Mouse (Mus musculus): Measurements from ENCODE around the gene Myog.
"Not testable (repeated sequence)": the region's sequence is repeated elsewhere in the genome, so short reads cannot be mapped to it uniquely, and the experiment has no call there.

Gene Myog

DNA sequence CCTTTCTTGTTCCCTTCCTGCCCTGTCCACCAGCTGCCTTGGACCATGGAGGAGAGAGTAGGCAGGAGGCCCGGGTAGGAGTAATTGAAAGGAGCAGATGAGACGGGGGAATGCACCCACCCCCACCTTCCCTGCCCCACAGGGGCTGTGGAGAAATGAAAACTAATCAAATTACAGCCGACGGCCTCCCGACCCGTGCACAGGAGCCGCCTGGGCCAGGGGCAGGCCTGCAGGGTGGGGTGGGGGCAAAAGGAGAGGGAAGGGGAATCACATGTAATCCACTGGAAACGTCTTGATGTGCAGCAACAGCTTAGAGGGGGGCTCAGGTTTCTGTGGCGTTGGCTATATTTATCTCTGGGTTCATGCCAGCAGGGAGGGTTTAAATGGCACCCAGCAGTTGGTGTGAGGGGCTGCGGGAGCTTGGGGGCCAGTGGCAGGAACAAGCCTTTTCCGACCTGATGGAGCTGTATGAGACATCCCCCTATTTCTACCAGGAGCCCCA, at the start of gene Myog:
Myog (plus strand) TSS at position 392 of the 502 bp plus-strand sequence.
- no peak for DNase-seq (ENCODE audit: low read depth, low spot score)

GRCm38 (mm10) chr1:134240701-134241100, 49.1 kb upstream of the Myog start:
- DNase-seq (ENCODE audit: low read depth, low spot score): no peak

- DNase-seq (ENCODE audit: low read depth, low spot score): no peak
These were observed 48.5 kb upstream of the Myog start for GRCm38 (mm10) chr1:134241298-134241697.

DNA sequence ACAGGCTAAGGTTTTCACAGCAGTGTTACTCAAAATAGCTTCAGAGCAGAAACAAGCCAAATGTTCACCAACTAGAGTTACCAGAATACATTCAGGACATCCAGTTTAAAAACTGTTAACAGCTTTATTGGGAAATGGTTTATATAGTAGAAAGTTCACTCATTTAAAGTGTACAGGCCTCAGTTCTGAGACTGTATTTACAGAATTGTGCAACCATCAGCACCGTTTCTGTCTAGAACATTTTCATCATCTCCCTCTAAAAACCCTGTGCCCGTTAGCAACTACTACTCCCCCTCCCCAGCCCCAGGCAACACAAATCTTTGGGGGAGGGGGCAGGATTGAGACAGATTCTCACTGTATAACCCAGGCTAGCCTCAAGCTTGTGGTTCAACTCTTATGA, 47.5 kb upstream of the Myog start:
- DNase-seq (ENCODE audit: low read depth, low spot score): no peak

DNA sequence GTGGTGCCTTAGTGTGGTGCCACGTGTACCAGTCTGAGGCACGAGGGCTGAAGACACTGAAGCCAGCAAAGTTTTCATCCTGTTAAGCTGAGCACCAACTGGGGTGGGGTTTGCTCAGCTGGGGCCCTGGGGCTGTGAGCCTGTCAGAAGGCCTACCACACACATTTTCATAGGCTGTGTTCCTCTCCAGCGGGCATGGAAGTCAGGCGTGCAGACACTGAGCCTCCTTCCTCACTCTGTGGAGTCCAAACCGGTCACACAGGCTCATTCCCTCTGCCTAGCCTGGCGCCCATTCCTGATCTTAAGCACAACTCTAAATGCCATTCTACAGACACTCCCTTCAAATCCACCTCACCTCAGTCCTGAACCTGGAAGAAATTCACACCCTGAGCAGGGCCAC, 46.3 kb upstream of the Myog start:
- DNase-seq (ENCODE audit: low read depth, low spot score): no peak

- DNase-seq (ENCODE audit: low read depth, low spot score): peak; percentile 50
These were observed 45.6 kb upstream of the Myog start for GRCm38 (mm10) chr1:134243948-134244914.

GRCm38 (mm10) chr1:134245004-134245717, 44.6 kb upstream of the Myog start:
- DNase-seq (ENCODE audit: low read depth, low spot score): no peak

DNA sequence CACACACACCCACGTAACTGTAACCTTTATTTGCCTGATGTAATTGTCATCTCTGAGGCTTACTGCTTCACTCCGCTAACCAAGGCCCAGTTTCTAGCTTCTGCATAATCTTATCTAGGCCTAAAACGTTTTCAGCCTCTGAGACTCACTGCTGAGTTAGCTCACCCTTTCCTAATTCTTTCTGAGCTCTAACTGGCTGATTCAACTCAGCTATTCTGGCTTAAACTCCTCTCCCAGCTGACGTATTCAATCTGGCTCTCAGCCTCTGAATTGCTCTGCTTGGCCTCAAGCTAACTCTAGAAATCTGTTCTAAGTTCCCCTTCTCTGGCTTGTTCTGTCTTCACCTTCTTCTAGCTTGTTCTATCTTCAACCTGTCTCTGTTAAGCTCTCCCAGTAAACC, 43.2 kb upstream of the Myog start:
- DNase-seq (ENCODE audit: low read depth, low spot score): no peak

DNA sequence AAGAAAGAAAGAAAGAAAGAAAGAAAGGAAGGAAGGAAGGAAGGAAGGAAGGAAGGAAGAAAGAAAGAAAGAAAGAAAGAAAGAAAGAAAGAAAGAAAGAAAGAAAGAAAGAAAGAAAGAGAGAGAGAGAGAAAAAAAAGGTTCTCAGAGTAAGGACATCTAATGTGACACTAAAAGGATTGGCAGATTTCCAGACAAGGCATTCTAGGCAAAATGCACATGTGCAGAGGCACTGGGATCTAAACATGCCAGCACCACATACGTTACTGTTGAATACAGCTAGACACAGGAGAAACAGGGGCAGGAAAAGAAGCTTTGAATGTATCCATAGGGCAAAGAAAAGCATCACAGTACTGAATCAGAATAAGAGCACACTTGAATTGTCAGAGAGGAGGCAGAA, 40.1 kb upstream of the Myog start:
- DNase-seq (ENCODE audit: low read depth, low spot score): not testable (repeated sequence)

DNA sequence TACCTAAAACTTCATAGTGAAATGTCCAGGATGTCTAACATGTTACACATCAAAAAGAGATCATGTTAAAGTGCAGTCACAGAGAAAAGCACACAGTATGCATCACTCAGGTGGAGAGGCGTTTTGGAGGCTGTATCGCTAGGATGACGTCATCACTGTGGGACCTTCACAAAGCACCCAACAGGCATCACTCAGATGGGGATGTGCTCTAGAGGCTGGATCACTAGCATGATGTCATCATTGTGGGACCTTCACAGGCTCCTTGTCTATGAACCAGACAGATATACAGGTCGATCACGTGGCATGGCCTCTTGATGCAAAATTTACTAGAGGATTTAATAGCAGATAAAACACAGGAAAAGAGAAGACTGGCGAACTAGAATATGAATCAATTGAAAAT, 25.4 kb upstream of the Myog start:
- DNase-seq (ENCODE audit: low read depth, low spot score): no peak

- no peak for DNase-seq (ENCODE audit: low read depth, low spot score)
These were observed 24.0 kb upstream of the Myog start for GRCm38 (mm10) chr1:134265797-134266196.

DNA sequence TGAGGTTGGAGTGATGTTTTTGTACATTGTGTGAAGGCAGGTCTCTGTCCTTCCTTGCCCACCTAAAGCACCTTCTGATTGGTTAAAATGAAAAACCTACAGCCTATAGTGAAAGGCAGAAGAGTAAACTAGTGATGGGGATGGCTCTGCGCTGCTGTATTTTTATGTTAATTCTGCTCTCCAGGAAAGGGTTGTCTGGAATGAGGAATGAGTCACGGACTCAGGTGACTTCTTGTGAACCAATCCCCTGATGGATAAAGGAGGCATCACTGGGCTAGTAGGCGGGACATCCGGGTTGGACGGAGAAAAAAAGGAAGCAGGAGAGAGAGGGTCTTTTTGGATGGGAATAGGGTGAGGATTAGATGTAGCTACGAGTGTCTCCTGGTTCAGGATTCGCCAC, 19.8 kb upstream of the Myog start:
- DNase-seq (ENCODE audit: low read depth, low spot score): peak; percentile 70

- DNase-seq (ENCODE audit: low read depth, low spot score): no peak
These were observed 17.0 kb upstream of the Myog start for GRCm38 (mm10) chr1:134272754-134273250.

GRCm38 (mm10) chr1:134273493-134274395, 16.0 kb upstream of the Myog start:
- DNase-seq (ENCODE audit: low read depth, low spot score): no peak

DNA sequence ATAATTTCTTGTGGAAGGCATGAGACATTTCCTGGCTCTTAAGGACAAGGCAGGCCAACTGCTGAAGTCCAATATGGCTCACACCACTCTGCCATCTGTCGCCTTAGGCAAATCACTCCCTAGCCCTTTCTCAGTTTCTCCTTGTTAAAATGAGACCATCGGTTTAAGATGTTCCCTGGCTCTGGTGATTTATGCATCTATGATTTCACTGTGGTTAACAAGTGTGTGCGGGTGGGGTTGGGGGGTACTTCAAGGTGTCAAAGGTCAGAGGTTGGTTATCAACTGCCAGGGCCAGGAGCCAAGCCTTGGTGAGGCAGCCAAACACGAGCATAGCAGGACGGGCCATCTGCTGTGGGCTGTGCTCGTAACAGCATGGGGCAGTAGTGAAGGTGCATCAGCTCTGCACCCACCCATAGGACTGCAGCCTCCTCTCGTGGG, 15.3 kb upstream of the Myog start:
- DNase-seq (ENCODE audit: low read depth, low spot score): no peak

DNA sequence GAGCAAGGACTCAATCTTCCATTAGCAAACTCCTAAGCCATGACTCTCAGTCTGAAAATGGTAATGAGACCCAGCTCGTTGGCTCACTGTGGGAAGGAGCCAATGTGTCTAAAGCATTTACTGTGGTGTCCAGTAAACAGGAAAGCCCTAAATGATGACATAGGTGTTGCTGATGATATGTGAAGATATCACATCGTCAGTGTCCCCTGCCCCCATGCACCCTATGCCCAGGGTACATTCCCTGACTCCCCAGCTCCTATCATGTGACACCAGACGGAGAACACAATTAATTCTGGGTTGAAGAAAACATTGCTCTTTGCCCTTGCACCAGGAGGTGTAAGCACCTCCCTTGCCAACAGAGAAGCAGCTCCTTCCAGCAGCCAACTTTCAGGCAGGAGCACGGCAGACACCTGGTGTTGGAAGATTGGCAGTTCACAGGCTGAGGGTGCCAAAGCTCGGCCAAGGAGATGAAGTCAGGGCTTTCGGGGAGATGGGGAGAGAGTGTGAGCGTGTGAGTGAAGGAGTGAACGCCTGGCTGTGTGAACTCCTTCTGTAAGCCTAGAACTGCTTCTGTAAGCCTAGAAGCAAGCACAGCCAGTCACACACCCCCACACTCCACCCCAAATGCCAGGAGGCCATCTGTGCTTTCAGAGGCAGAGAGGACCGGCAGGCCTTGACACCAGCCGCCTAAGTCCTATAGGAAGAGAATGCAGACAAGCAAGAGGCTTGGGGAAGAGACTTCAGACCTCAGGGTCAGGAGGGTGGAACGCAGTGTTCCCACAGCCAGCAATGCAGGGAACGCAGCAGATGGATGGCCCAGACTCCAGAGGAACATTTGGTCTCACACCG, 13.9 kb upstream of the Myog start:
- DNase-seq (ENCODE audit: low read depth, low spot score): no peak

GRCm38 (mm10) chr1:134276823-134277222, 13.0 kb upstream of the Myog start:
- no peak for DNase-seq (ENCODE audit: low read depth, low spot score)

GRCm38 (mm10) chr1:134280174-134280573, 9.6 kb upstream of the Myog start:
- DNase-seq (ENCODE audit: low read depth, low spot score): no peak

DNA sequence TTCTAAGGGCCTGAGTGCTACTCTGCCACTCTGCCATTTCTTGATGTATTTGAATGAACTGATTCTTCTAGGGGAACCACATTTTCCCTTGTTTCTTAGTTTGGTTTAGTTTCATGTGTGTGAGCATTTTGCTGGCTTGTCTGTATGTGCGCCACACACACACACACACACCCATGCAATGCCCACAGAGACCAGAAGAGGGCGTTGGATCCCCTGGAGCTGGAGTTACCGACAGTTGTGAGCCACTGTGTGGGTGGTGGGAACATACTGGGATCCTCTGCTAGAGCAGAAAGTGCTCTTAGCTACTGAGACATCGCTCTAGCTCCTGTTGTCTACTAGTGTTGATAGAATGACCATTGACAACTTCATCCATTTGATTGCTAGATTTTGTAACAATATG, 8.2 kb upstream of the Myog start:
- DNase-seq (ENCODE audit: low read depth, low spot score): no peak

GRCm38 (mm10) chr1:134282342-134282741, 7.4 kb upstream of the Myog start:
- DNase-seq (ENCODE audit: low read depth, low spot score): no peak
